Mouse (Mus musculus): ENCODE data around the gene Dguok.

- no peak for TF ChIP-seq CTCF (IDR thresholded peaks at IDR 0.05; ENCODE audit: borderline replicate concordance, insufficient read depth, low read depth, low read length)
- TF ChIP-seq POLR2A (IDR thresholded peaks at IDR 0.05; ENCODE audit: borderline replicate concordance, insufficient read depth, low read length), result no peak
Observed at GRCm38 (mm10) chr6:83479193-83479592, 27.6 kb downstream of the Dguok start.
